Mouse (Mus musculus) adrenal gland, postnatal 25 days (tissue): ENCODE data around the gene Lactbl1. TPM values are rescaled to one million over a fixed set of nuclear protein-coding genes. Genes with fewer than 3 reads are reported as not detected.

Experiments used
- DNase-seq: peaks from one replicate; pipeline ENCODE4 v3.0.0; 2021; ENCODE audit warnings: mixed read lengths
- microRNA-seq, 2 experiments: library from miRNA; unstranded; fragments of <30 nt; microRNA quantifications; one replicate each; pipeline ENCODE4 v1.2.0; 2021
- total RNA-seq: library from RNA; stranded (reverse); gene quantifications from 2 replicates; pipeline ENCODE4 v1.2.3, GENCODE M21; 2021

The Lactbl1 gene
- total RNA-seq, 1 experiment from 2014 or later = not detected

DNA sequence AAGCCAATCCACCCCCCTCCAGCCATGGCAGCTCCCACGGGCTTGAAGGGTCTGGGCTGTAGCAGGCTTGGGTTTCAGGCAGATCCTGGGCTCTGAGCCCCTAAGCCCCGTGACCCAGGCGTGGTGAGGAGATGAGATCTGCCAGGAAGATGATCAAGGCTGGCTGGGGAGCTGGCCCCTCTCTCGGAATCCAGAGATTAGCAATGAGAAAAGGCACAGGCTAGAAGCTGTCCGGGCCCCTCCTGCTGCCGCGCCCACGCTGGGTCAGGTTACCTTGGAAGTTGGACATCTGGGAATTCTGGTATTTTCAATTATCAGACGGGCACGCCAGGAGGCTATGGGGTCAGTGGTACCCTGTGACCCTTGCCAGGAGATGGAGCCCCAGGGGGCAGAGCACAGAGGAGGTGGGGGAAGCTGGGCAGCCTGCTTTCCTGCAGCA, 63.0 kb downstream of the Lactbl1 start:
- no peak for DNase-seq

- no peak for DNase-seq
Measured at GRCm38 (mm10) chr4:136688113-136688512, 65.7 kb downstream of the Lactbl1 start.

Small RNA genes within 50 kb of the gene (microRNA-seq; reads per million reads assigned to microRNA genes)
- gene Gm22180 = 0 reads per million in 2 experiments

Other genes starting within 250 kb of the Lactbl1 start
- not detected in 2 replicates for gene Htr1d, start 199.1 kb upstream of the Lactbl1 start, total RNA-seq
- gene 6030445D17Rik, start 160.4 kb upstream of the Lactbl1 start, total RNA-seq = 0.30 and 0.71 TPM in 2 replicates
- gene Luzp1, start 152.9 kb upstream of the Lactbl1 start, total RNA-seq = 30.6 and 37.2 TPM in 2 replicates
- 44.2 and 59.3 TPM in 2 replicates for gene Kdm1a, start 19.9 kb upstream of the Lactbl1 start, total RNA-seq
- not detected in 2 replicates for gene Tex46, start 12.2 kb upstream of the Lactbl1 start, total RNA-seq
- 15.1 and 17.8 TPM in 2 replicates for gene Ephb2, start 213.4 kb downstream of the Lactbl1 start, total RNA-seq